Mouse (Mus musculus): ENCODE data around the gene Adgrl3. TPM values are rescaled to one million over a fixed set of nuclear protein-coding genes. Genes with fewer than 3 reads are reported as not detected.

Adgrl3 gene
- polyA plus RNA-seq, 1 experiment from 2014 or later: 38.2 TPM

GRCm38 (mm10) chr5:81345096-81345435 is 325.1 kb downstream of the Adgrl3 start:
- ATAC-seq (ENCODE audit: insufficient number of reproducible peaks, insufficient read depth, low FRiP score, low TSS enrichment, low read depth): no peak
- no peak overlapping the region for H3K27ac ChIP-seq
- WGBS: 51% methylated on average over 3 of the region's 3 CpGs
- no peaks in the 10 kb centered on the region for H3K27me3 ChIP-seq
- H3K4me2 ChIP-seq: no peak overlapping the region
- no peak overlapping the region for H3K4me3 ChIP-seq
- no peaks in the 10 kb centered on the region for H3K36me3 ChIP-seq
- no peak overlapping the region for H3K9ac ChIP-seq
- H3K4me1 ChIP-seq: peaks cover 6% of the 10 kb centered on the region
- H3K9me3 ChIP-seq: no peaks in the 10 kb centered on the region

- H3K4me3 ChIP-seq: no peak overlapping the region
- WGBS: 57% methylated on average over 9 of the region's 9 CpGs
- no peaks in the 10 kb centered on the region for H3K27me3 ChIP-seq
- no peak for ATAC-seq (ENCODE audit: insufficient number of reproducible peaks, insufficient read depth, low FRiP score, low TSS enrichment, low read depth)
- H3K9me3 ChIP-seq: no peaks in the 10 kb centered on the region
- no peak overlapping the region for H3K4me2 ChIP-seq
- no peaks in the 10 kb centered on the region for H3K36me3 ChIP-seq
- peaks cover 6% of the 10 kb centered on the region for H3K4me1 ChIP-seq
- H3K27ac ChIP-seq: no peak overlapping the region
- no peak overlapping the region for H3K9ac ChIP-seq
These were observed 325.6 kb downstream of the Adgrl3 start for GRCm38 (mm10) chr5:81345436-81346131.

- no peaks in the 10 kb centered on the region for H3K36me3 ChIP-seq
- no peaks in the 10 kb centered on the region for H3K9me3 ChIP-seq
- no peak overlapping the region for H3K9ac ChIP-seq
- ATAC-seq (ENCODE audit: insufficient number of reproducible peaks, insufficient read depth, low FRiP score, low TSS enrichment, low read depth): no peak
- H3K27me3 ChIP-seq: no peaks in the 10 kb centered on the region
- H3K4me1 ChIP-seq: peaks cover 6% of the 10 kb centered on the region
- H3K4me3 ChIP-seq: no peak overlapping the region
- WGBS: 26% methylated on average over 4 of the region's 4 CpGs
- no peak overlapping the region for H3K27ac ChIP-seq
- no peak overlapping the region for H3K4me2 ChIP-seq
These were observed 327.6 kb downstream of the Adgrl3 start for GRCm38 (mm10) chr5:81347571-81347970.

- no peak overlapping the region for H3K4me2 ChIP-seq
- 61% methylated on average over 2 of the region's 2 CpGs for WGBS
- no peak for ATAC-seq (ENCODE audit: insufficient number of reproducible peaks, insufficient read depth, low FRiP score, low TSS enrichment, low read depth)
- H3K27me3 ChIP-seq: no peaks in the 10 kb centered on the region
- no peak overlapping the region for H3K4me3 ChIP-seq
- no peaks in the 10 kb centered on the region for H3K4me1 ChIP-seq
- no peak overlapping the region for H3K27ac ChIP-seq
- no peaks in the 10 kb centered on the region for H3K36me3 ChIP-seq
- H3K9ac ChIP-seq: no peak overlapping the region
- H3K9me3 ChIP-seq: no peaks in the 10 kb centered on the region
These were observed 339.6 kb downstream of the Adgrl3 start for GRCm38 (mm10) chr5:81359560-81359959.

GRCm38 (mm10) chr5:81364198-81364643 is 344.3 kb downstream of the Adgrl3 start:
- Histone ChIP-seq H3K27ac (no peak overlapping the region), H3K9me3 (no peaks in the 10 kb centered on the region), H3K4me1 (no peaks in the 10 kb centered on the region), H3K27me3 (no peaks in the 10 kb centered on the region), H3K4me3 (no peak overlapping the region), H3K36me3 (no peaks in the 10 kb centered on the region), H3K4me2 (no peak overlapping the region), H3K9ac (no peak overlapping the region)
- 92% methylated on average over 8 of the region's 8 CpGs for WGBS
- ATAC-seq (ENCODE audit: insufficient number of reproducible peaks, insufficient read depth, low FRiP score, low TSS enrichment, low read depth): no peak

- no peaks in the 10 kb centered on the region for H3K9me3 ChIP-seq
- H3K27ac ChIP-seq: no peak overlapping the region
- no peaks in the 10 kb centered on the region for H3K4me1 ChIP-seq
- no peak overlapping the region for H3K4me3 ChIP-seq
- ATAC-seq (ENCODE audit: insufficient number of reproducible peaks, insufficient read depth, low FRiP score, low TSS enrichment, low read depth): no peak
- H3K27me3 ChIP-seq: no peaks in the 10 kb centered on the region
- H3K36me3 ChIP-seq: no peaks in the 10 kb centered on the region
- 65% methylated on average over 2 of the region's 2 CpGs for WGBS
- no peak overlapping the region for H3K9ac ChIP-seq
- H3K4me2 ChIP-seq: no peak overlapping the region
These were observed 345.3 kb downstream of the Adgrl3 start for GRCm38 (mm10) chr5:81365250-81365649.

GRCm38 (mm10) chr5:81370126-81370850 is 350.4 kb downstream of the Adgrl3 start:
- H3K27me3 ChIP-seq: no peaks in the 10 kb centered on the region
- H3K27ac ChIP-seq: no peak overlapping the region
- WGBS: 72% methylated on average over 10 of the region's 10 CpGs
- H3K9ac ChIP-seq: no peak overlapping the region
- H3K4me3 ChIP-seq: no peak overlapping the region
- H3K4me1 ChIP-seq: no peaks in the 10 kb centered on the region
- H3K36me3 ChIP-seq: no peaks in the 10 kb centered on the region
- no peak overlapping the region for H3K4me2 ChIP-seq
- no peak for ATAC-seq (ENCODE audit: insufficient number of reproducible peaks, insufficient read depth, low FRiP score, low TSS enrichment, low read depth)
- H3K9me3 ChIP-seq: no peaks in the 10 kb centered on the region

GRCm38 (mm10) chr5:81375992-81376391 is 356.1 kb downstream of the Adgrl3 start:
- Histone ChIP-seq H3K36me3 (no peaks in the 10 kb centered on the region), H3K4me2 (no peak overlapping the region), H3K4me3 (no peak overlapping the region), H3K9me3 (no peaks in the 10 kb centered on the region), H3K27me3 (no peaks in the 10 kb centered on the region), H3K9ac (no peak overlapping the region), H3K4me1 (no peaks in the 10 kb centered on the region), H3K27ac (no peak overlapping the region)
- ATAC-seq (ENCODE audit: insufficient number of reproducible peaks, insufficient read depth, low FRiP score, low TSS enrichment, low read depth): no peak
- WGBS: 91% methylated on average over 7 of the region's 7 CpGs

- 13% methylated on average over 1 of the region's 1 CpGs for WGBS
- no peak overlapping the region for H3K27ac ChIP-seq
- ATAC-seq (ENCODE audit: insufficient number of reproducible peaks, insufficient read depth, low FRiP score, low TSS enrichment, low read depth): no peak
- no peaks in the 10 kb centered on the region for H3K4me1 ChIP-seq
- H3K9me3 ChIP-seq: no peaks in the 10 kb centered on the region
- H3K36me3 ChIP-seq: no peaks in the 10 kb centered on the region
- H3K27me3 ChIP-seq: no peaks in the 10 kb centered on the region
- no peak overlapping the region for H3K4me2 ChIP-seq
- no peak overlapping the region for H3K4me3 ChIP-seq
- H3K9ac ChIP-seq: no peak overlapping the region
These were observed 385.7 kb downstream of the Adgrl3 start for GRCm38 (mm10) chr5:81405582-81406143.

GRCm38 (mm10) chr5:81417326-81417725 is 397.4 kb downstream of the Adgrl3 start:
- Histone ChIP-seq H3K4me1 (no peaks in the 10 kb centered on the region), H3K9me3 (no peaks in the 10 kb centered on the region), H3K4me3 (no peak overlapping the region), H3K4me2 (no peak overlapping the region), H3K27me3 (no peaks in the 10 kb centered on the region), H3K9ac (no peak overlapping the region), H3K36me3 (no peaks in the 10 kb centered on the region), H3K27ac (no peak overlapping the region)
- ATAC-seq (ENCODE audit: insufficient number of reproducible peaks, insufficient read depth, low FRiP score, low TSS enrichment, low read depth): no peak
- WGBS: 42% methylated on average over 3 of the region's 3 CpGs

GRCm38 (mm10) chr5:81427393-81427792 is 407.5 kb downstream of the Adgrl3 start:
- Histone ChIP-seq H3K27ac (no peak overlapping the region), H3K9me3 (no peaks in the 10 kb centered on the region), H3K27me3 (no peaks in the 10 kb centered on the region), H3K4me1 (no peaks in the 10 kb centered on the region), H3K4me3 (no peak overlapping the region), H3K36me3 (no peaks in the 10 kb centered on the region), H3K4me2 (no peak overlapping the region), H3K9ac (no peak overlapping the region)
- WGBS: 91% methylated on average over 5 of the region's 5 CpGs
- no peak for ATAC-seq (ENCODE audit: insufficient number of reproducible peaks, insufficient read depth, low FRiP score, low TSS enrichment, low read depth)

GRCm38 (mm10) chr5:81436375-81436774 is 416.4 kb downstream of the Adgrl3 start:
- Histone ChIP-seq H3K4me3 (no peak overlapping the region), H3K36me3 (no peaks in the 10 kb centered on the region), H3K9me3 (peaks cover 10% of the 10 kb centered on the region; the same call in 1 of the 2 replicates), H3K27ac (no peak overlapping the region), H3K4me1 (no peaks in the 10 kb centered on the region), H3K9ac (no peak overlapping the region), H3K27me3 (no peaks in the 10 kb centered on the region), H3K4me2 (no peak overlapping the region)
- WGBS: 89% methylated on average over 3 of the region's 3 CpGs
- no peak for ATAC-seq (ENCODE audit: insufficient number of reproducible peaks, insufficient read depth, low FRiP score, low TSS enrichment, low read depth)

Data from embryonic facial prominence, embryonic 13.5 days (tissue).